Mouse (Mus musculus) thymus, adult 2 months (tissue): Measurements from ENCODE around the gene Bglap3.
"Not testable (repeated sequence)": the region's sequence is repeated elsewhere in the genome, so short reads cannot be mapped to it uniquely, and the experiment has no call there.

Source experiments
- CTCF ChIP-seq: fragments of 200-500 bp; IDR thresholded peaks from 2 replicates; pipeline ENCODE4 v1.5.1; 2012; ENCODE audit warnings: mild to moderate bottlenecking, control low read depth, low read length, moderate library complexity, borderline replicate concordance; ENCODE audit not compliant: control insufficient read depth, poor library complexity, insufficient read depth; ENCODE audit errors: extremely low read depth
- POLR2A ChIP-seq: fragments of 200-500 bp; IDR thresholded peaks from 2 replicates; pipeline ENCODE4 v1.6.1; 2012; ENCODE audit warnings: mild to moderate bottlenecking, low read length, control low read depth, moderate library complexity; ENCODE audit not compliant: control insufficient read depth, poor library complexity, insufficient read depth; ENCODE audit errors: extremely low read depth

DNA sequence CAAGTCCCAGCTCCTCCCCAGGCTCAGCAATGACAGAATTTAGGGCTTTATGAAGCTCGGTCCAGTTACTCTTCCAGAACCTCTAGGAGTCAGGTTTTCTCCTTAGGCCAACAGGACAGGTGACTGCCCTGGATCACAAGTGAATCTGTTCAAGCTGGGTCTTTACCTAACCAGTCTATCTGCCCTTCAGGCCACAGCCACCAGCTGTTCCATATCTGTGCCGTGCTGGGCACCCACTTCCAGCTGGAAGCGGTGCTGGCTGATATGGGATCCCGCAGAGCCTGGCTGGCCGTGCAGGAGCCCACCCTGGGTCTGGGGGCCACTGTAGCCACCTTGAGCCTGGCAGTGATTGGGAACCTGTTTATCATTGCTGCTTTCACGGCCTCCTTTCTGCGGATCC lies 9.8 kb upstream of the Bglap3 start:
- TF ChIP-seq CTCF, POLR2A: not testable (repeated sequence)
